Mouse (Mus musculus): Measurements from ENCODE around the gene Cd300ld.
"Not testable (repeated sequence)": the region's sequence is repeated elsewhere in the genome, so short reads cannot be mapped to it uniquely, and the experiment has no call there.

Cd300ld gene

DNA sequence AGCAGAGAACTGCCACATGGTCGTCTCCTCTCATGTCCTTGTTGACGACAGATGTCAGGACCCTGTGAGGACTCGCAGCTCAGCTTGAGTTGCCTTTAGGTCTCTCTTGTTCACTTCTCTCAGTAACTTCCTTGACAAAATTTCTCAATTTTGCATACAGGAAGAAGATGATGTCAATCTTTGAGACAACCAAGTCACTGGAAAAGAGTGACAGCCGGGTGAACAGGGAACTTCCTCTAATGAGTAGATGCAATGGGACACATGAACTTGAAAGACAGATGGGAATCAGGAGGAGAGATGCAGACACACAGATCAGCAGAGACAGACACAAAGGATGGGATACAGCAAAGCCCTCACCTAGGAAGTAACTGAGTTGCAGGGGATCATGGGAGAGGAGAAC, at the start of gene Cd300ld:
Gene Cd300ld (minus strand): TSS at position 130 of the 400 bp plus-strand sequence.
- no peak for DNase-seq (ENCODE audit: low spot score)

- DNase-seq (ENCODE audit: low spot score) = not testable (repeated sequence)
These were observed 47.9 kb upstream of the Cd300ld start, which contains the start of gene Cd300ld5 for GRCm38 (mm10) chr11:115037669-115038068. Gene Cd300ld5, minus strand, starts transcription at chr11:115037769.

DNA sequence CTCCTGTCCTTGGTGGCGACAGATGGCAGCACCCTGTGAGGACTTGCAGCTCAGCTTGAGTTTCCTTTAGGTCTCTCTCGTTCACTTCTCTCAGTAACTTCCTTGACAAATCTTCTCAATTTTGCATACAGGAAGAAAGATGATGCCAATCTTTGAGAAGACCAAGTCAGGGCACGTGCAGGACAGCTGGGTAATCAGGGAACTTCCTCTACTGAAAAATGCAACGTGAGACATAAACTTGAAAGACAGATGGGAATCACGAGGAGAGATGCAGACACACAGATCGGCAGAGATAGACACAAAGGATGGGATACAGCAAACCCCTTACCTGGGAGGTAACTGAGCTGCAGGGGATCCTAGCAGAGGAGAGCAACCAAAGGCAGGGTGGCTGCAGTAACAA, 37.2 kb upstream of the Cd300ld start, which contains the start of gene Cd300ld4:
Gene Cd300ld4 (minus strand): TSS at position 101 of the 400 bp plus-strand sequence.
- DNase-seq (ENCODE audit: low spot score) = not testable (repeated sequence)

DNA sequence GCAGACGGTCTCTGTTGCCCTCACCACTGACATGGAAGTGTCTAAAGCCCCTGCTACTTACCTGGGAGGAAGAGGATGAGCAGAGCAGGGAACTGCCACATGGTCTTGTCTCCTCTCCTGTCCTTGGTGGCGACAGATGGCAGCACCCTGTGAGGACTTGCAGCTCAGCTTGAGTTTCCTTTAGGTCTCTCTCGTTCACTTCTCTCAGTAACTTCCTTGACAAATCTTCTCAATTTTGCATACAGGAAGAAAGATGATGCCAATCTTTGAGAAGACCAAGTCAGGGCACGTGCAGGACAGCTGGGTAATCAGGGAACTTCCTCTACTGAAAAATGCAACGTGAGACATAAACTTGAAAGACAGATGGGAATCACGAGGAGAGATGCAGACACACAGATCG, 26.4 kb upstream of the Cd300ld start, which contains the start of gene Cd300ld2:
Gene Cd300ld2 (minus strand): TSS at position 101 of the 400 bp plus-strand sequence.
- DNase-seq (ENCODE audit: low spot score) = not testable (repeated sequence)

GRCm38 (mm10) chr11:115004070-115004469, 14.3 kb upstream of the Cd300ld start:
- no peak for DNase-seq (ENCODE audit: low spot score)

- no peak for DNase-seq (ENCODE audit: low spot score)
These were observed 11.8 kb upstream of the Cd300ld start, which contains the start of gene Cd300c2 for GRCm38 (mm10) chr11:115001474-115002040. Gene Cd300c2, minus strand, starts transcription at chr11:115001880.

DNA sequence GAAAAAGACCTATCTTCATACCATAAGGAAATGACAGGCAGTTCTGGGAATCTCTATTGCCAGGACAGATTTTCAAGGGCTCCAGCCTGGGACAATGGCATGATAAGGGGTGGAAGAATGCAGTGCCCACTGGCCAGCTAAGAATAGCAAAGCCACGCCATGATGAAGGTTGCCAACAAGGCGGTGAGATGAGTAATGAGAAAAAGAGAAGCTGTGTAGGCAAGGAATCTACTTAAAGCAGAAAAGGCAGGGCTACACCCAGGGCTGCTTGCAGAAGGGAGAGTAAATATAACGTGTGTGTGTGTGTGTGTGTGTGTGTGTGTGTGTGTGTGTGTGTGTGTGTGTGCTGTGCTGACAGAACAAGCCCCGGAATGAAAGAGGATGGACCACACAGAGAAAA, 7.9 kb downstream of the Cd300ld start:
- no peak for DNase-seq (ENCODE audit: low spot score)

DNA sequence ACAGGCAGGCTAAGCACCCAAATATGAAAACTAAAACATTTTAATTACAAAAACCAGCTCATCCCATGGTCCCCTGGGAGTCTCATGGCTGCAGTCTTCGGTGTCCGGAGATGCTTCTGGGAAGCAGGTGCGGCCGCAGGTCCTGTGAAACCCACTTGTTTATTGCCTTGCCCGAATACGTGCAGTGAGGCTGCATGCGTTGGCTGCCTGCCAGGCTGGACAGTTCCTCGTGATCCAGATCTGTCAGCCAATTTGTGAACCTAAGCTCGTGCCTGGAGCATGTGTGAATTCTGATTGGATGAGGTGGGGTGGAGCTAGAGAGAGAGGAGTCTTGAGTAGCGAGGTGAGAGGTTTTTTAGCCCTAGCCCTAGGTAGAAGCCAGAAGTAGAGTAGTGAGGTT, 17.0 kb downstream of the Cd300ld start:
- no peak for DNase-seq (ENCODE audit: low spot score)

- no peak for DNase-seq (ENCODE audit: low spot score)
These were observed 20.9 kb downstream of the Cd300ld start, which contains the start of gene Cd300c for GRCm38 (mm10) chr11:114968752-114969207. Gene Cd300c, minus strand, starts transcription at chr11:114969157.

DNA sequence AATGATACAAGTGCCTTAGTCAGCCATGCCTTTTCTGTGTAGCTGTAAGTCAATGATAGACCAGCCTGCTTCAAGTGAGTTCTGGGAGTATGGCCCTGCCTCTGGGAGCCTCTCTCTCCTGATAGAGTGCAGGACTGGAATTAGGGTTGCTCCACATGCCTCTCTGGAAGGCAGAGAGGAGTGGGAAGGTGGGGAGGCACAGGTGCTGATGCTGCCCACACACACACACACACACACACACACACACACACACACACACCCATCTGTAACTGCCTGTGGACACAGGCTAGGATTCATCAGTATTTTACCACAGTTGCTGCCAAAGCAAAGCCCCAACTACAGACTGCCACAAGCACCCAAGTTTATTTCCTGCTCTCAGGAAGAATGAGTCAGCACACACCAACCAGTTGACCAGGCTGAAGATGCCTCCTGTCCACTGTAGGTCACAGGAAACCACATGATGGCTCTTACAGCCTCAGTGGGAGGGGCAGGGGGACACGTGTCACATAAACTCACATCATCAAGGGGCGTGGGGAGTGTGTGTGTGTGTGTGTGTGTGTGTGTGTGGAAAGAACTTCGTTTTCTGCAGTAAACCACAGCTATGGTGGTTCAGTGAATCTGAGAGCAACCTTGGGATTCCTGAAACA, 24.4 kb downstream of the Cd300ld start:
- DNase-seq (ENCODE audit: low spot score) = no peak

- DNase-seq (ENCODE audit: low spot score) = no peak
These were observed 29.4 kb downstream of the Cd300ld start for GRCm38 (mm10) chr11:114960369-114960768.

GRCm38 (mm10) chr11:114934144-114934543, 55.6 kb downstream of the Cd300ld start, which contains the start of gene Cd300lb:
Gene Cd300lb, minus strand, starts transcription at chr11:114934386.
- no peak for DNase-seq (ENCODE audit: low spot score)

- no peak for DNase-seq (ENCODE audit: low spot score)
These were observed 56.1 kb downstream of the Cd300ld start for GRCm38 (mm10) chr11:114933591-114933990.
